Mouse (Mus musculus): ENCODE data around the gene Fabp7. TPM values are rescaled to one million over a fixed set of nuclear protein-coding genes. Genes with fewer than 3 reads are reported as not detected.

Gene Fabp7
- total RNA-seq, 4 experiments from 2014 or later, result not detected

GRCm38 (mm10) chr10:57799486-57799885, 14.8 kb downstream of the Fabp7 start:
- no peak for DNase-seq (ENCODE audit: low spot score in 2 of 2)

- DNase-seq (ENCODE audit: low spot score in 2 of 2), result no peak
Observed at GRCm38 (mm10) chr10:57807754-57808153, 23.1 kb downstream of the Fabp7 start.

GRCm38 (mm10) chr10:57812161-57812856, 27.6 kb downstream of the Fabp7 start:
- no peak for DNase-seq (ENCODE audit: low spot score in 2 of 2)

GRCm38 (mm10) chr10:57814295-57814694, 29.6 kb downstream of the Fabp7 start:
- no peak for DNase-seq (ENCODE audit: low spot score in 2 of 2)

DNA sequence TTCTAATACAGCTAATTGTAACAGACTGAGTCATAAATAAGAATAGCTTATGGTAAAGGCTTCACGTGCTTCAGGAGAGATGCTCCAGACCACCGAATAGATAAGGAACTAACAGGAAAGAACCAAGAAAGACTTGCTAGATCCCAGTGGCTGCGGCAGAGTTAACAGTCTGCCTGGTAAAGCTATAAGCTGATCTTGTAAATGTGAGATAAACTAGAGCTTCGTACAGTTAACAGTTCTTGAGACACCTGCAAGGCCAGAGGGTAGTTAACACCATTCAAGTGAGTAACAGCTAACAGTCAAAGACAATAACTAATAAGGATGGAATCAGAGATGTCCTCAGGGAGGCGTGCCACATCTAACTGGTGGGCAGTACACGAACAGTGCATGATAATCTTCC, 31.2 kb downstream of the Fabp7 start:
- no peak for DNase-seq (ENCODE audit: low spot score in 2 of 2)

GRCm38 (mm10) chr10:57819209-57819608, 34.5 kb downstream of the Fabp7 start:
- no peak for DNase-seq (ENCODE audit: low spot score in 2 of 2)

DNA sequence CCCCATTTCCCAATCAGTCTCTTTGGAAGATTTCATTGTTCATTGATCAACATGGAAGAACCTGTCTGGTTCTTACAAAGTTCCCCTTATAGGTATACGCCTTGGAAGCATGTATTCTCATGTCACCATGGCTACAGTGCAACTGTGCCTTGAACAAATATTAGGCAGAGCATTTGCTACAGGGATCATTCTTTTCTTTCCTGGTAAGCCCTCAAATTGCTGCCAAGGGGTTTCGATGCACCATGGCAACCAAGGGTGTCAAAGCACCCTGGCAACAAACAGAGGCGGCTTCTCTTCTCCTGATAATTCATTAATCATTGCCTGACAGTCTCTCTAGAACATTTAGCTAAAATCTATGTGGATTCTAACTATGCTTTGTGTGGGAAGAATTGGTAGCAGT, 37.8 kb downstream of the Fabp7 start:
- DNase-seq (ENCODE audit: low spot score in 2 of 2), result no peak

GRCm38 (mm10) chr10:57828649-57829048, 44.0 kb downstream of the Fabp7 start:
- DNase-seq (ENCODE audit: low spot score in 2 of 2), result no peak

DNA sequence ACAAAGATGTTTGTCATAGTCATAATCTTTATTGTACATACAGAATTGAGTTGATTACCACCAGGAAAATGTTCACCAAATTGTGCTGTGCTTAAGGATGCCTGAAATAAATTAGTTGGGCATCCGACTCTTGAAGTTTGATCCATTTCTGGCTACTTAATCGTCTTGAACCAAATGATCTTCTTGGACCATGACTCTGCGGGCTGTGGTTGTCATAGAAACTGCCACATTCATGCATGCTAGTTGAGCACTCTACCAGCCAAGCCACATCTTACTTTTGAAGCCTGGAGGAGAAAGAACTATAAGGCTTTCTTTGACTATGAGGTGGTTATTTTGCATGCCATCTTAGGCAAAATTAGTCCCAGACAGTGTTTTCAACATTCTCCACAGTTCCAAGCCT, 44.9 kb downstream of the Fabp7 start:
- no peak for DNase-seq (ENCODE audit: low spot score in 2 of 2)

DNA sequence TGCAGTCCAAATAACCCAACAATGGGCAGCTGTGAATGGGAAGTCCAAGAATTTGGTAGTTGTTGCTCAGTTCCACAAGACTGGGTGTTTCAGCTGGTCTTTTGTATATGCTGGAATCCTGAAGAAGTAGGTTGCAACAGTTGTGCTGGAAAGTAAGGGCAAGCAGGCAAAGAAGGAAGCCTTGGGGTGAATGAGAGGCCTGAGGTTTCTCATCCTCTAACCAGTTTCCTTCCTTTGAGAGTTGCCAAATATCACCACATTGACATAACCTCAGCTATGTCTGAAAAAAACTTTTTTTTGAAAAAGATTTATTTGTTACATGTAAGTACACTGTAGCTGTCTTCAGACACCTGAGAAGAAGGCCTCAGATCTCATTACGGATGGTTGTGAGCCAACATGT, 50.4 kb downstream of the Fabp7 start:
- no peak for DNase-seq (ENCODE audit: low spot score in 2 of 2)

DNA sequence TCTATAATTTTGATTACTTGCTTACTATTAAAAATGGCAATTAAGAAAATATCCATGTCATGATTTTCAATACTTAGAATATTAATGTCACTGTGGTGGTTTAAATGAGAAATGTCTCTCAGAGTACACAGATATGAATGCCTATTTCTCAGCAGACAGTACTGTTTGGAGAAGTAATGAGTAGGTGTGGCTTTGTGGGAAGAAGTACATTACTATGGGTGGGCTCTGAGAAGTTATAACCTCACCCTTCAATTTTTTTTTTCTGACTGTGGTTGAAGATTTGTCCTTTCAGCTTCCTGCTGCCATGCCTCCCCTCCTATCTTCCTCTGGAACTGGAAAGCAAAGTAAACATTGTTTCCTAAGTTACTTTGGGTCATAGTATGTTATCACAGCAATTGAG, 51.3 kb downstream of the Fabp7 start:
- no peak for DNase-seq (ENCODE audit: low spot score in 2 of 2)

Other genes with a start within 250 kb of the Fabp7 start
- not detected for gene Pkib, start 152.9 kb upstream of the Fabp7 start, total RNA-seq (2022)
- gene Smpdl3a, start 9.5 kb downstream of the Fabp7 start, total RNA-seq (2022), result 10 to 100 TPM; 82.1 to 88.0 (median 82.5) TPM

All from gastrocnemius, adult 8-10 months (tissue).